Mouse (Mus musculus) lung, adult 2 months (tissue): Measurements from ENCODE around the gene Tssk6. TPM values are rescaled to one million over a fixed set of nuclear protein-coding genes. Genes with fewer than 3 reads are reported as not detected.

Experiments used
- DNase-seq: peaks from one replicate; pipeline ENCODE4 v3.0.0; 2022
- H3K4me1 ChIP-seq: fragments of 200-500 bp; 2 replicates; pipeline ENCODE4 v1.6.1; 2011; ENCODE audit warnings: low read length; ENCODE audit not compliant: control insufficient read depth, insufficient read depth
- H3K4me3 ChIP-seq: fragments of 200-500 bp; replicated peaks from 2 replicates; pipeline ENCODE3; 2011; ENCODE audit warnings: low read depth, mild to moderate bottlenecking, control low read depth, low read length; ENCODE audit errors: extremely low read depth
- CTCF ChIP-seq: fragments of 200-500 bp; IDR thresholded peaks from 2 replicates; pipeline ENCODE4 v1.5.1; 2011; ENCODE audit warnings: mild to moderate bottlenecking, low read length, control low read depth; ENCODE audit not compliant: insufficient read depth
- POLR2A ChIP-seq: fragments of 200-500 bp; IDR thresholded peaks from 2 replicates; pipeline ENCODE4 v1.6.1; 2011; ENCODE audit warnings: low read depth, mild to moderate bottlenecking, control low read depth, low read length, borderline replicate concordance; ENCODE audit errors: extremely low read depth
- WGBS: fragments of 180-500 bp; shearing (Covaris S2); methylation state at CpG from one replicate; pipeline ENCODE4 v1.1.7; 2018; 5-methylcytosine and 5-hydroxymethylcytosine counted together
- polyA plus RNA-seq: library from polyadenylated mRNA; depleted of rRNA; stranded (reverse); fragments of >200 nt; gene quantifications from 2 replicates; pipeline ENCODE4 v1.2.3, GENCODE M21; 2012

The Tssk6 gene
- polyA plus RNA-seq, 1 experiment = 0.70 TPM

- H3K4me1 ChIP-seq = no peaks in the 10 kb centered on the region
- 88% methylated on average over 12 of the region's 12 CpGs for WGBS
- TF ChIP-seq POLR2A (no peak), CTCF (no peak)
- no peak for DNase-seq
- H3K4me3 ChIP-seq = no peak overlapping the region
Measured at GRCm38 (mm10) chr8:69912478-69913074, 10.6 kb downstream of the Tssk6 start.

GRCm38 (mm10) chr8:69914526-69914925 is 12.5 kb downstream of the Tssk6 start:
- Histone ChIP-seq H3K4me1 (peaks cover 3% of the 10 kb centered on the region; the same call in 1 of the 2 replicates), H3K4me3 (no peak overlapping the region)
- no peak for DNase-seq
- no peak for TF ChIP-seq POLR2A
- TF ChIP-seq CTCF = no peak
- WGBS = 88% methylated on average over 4 of the region's 4 CpGs

DNA sequence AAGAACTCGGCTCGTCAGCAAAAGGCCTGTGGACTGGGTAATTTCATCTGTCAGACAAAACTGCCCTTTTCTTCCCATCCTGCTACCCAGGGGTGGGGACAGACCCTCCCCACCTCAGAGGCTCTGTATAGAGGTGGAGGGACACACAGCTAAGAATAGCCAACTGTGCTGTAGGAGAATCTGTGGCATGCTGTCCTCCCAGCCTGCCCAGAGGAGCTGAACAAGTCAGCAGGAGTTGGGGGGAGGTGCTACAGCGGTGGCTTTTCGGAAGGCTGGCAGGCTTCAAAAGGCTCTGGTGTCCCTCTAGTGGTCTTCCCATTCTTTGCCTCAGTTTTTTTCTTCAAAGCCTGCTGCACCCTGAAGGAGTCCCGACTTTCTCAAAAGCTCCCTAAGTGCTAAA is 13.8 kb downstream of the Tssk6 start:
- DNase-seq = no peak
- TF ChIP-seq CTCF = no peak
- TF ChIP-seq POLR2A = no peak
- WGBS = 67% methylated on average over 5 of the region's 5 CpGs

DNA sequence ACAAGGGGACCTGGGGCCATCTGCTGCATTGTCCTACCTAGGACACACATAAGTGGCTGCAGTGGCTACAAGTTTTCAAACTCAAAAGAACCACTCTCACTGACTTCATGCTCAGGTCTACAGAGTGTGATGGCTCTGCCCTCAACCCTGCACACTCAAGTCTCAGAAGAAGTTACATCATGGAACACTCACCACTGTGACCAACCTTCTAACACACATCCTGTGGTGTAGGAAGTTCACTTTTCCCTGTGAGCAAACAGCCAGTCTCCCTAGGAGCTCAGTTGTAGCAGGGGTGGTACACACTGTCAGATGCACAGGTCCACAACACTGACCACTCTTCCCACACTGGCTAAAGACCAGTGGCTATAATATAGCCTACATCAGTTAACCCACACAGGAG is 16.5 kb downstream of the Tssk6 start:
- no peak for DNase-seq
- H3K4me1 ChIP-seq = peaks cover 16% of the 10 kb centered on the region
- no peak for TF ChIP-seq CTCF
- TF ChIP-seq POLR2A = no peak
- no peak overlapping the region for H3K4me3 ChIP-seq

More for the DNA sequence above, 13.8 kb downstream of the Tssk6 start:
- no peak overlapping the region for H3K4me3 ChIP-seq
- H3K4me1 ChIP-seq = peaks cover 11% of the 10 kb centered on the region

GRCm38 (mm10) chr8:69919010-69919409 is 17.0 kb downstream of the Tssk6 start:
- 25% methylated on average over 1 of the region's 1 CpGs for WGBS
- DNase-seq = peak; percentile 68
- TF ChIP-seq CTCF = peak; percentile 40; the same call in 1 of the 2 replicates
- no peak for TF ChIP-seq POLR2A
- H3K4me1 ChIP-seq = peaks cover 16% of the 10 kb centered on the region
- no peak overlapping the region for H3K4me3 ChIP-seq

GRCm38 (mm10) chr8:69919876-69920662 is 18.1 kb downstream of the Tssk6 start:
- peak; percentile 41 for DNase-seq
- H3K4me3 ChIP-seq = no peak overlapping the region
- TF ChIP-seq POLR2A = no peak
- TF ChIP-seq CTCF = no peak
- WGBS = 28% methylated on average over 11 of the region's 11 CpGs
- peaks cover 16% of the 10 kb centered on the region for H3K4me1 ChIP-seq

GRCm38 (mm10) chr8:69921141-69921540 is 19.2 kb downstream of the Tssk6 start:
- Histone ChIP-seq H3K4me1 (peaks cover 16% of the 10 kb centered on the region), H3K4me3 (no peak overlapping the region)
- TF ChIP-seq POLR2A (no peak), CTCF (no peak)
- WGBS = 59% methylated on average over 2 of the region's 2 CpGs
- DNase-seq = no peak

DNA sequence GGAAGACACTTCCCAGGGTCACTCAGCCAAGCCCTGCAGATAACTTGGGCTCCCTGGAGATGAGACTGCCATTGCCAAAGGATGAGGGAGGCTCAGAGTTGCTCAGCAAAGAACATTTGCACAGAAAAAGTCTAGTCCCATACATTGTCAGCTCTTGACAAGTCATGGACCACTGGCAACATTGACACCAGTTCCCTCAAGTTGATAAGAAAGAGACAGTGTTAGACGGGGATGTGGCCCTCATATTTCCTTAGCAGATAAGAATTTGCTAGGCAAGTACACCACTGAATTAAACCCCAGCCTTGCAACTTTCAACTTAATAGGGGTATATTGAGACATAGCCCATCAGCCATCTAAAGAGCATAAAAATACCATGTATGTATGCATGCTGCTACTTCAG is 22.0 kb downstream of the Tssk6 start:
- peaks cover 16% of the 10 kb centered on the region for H3K4me1 ChIP-seq
- 75% methylated on average over 1 of the region's 1 CpGs for WGBS
- no peak for TF ChIP-seq CTCF
- TF ChIP-seq POLR2A = no peak
- no peak overlapping the region for H3K4me3 ChIP-seq
- DNase-seq = no peak

GRCm38 (mm10) chr8:69926901-69927300 is 24.9 kb downstream of the Tssk6 start:
- DNase-seq = no peak
- TF ChIP-seq CTCF = no peak
- no peak for TF ChIP-seq POLR2A
- Histone ChIP-seq H3K4me3 (no peak overlapping the region), H3K4me1 (no peaks in the 10 kb centered on the region; the same call in 1 of the 2 replicates)

DNA sequence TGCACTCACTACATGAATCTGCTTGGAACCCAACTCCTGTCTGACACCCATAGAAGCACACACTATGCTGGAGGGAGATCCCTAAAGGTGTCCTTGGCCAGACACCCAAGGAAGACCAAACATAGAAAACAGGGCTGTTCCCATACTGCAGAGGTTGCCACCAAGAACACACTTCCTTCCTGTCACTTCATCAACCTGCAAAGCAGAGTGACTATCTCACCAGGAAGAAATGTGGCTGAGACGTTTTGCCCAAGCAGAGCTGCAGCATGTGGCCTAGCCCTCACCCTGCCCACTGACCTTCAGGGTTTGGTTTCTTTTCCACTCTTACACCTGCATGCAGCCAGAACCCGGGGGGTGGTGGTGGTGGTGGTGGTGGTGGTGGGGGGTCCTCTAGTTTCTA is 31.8 kb downstream of the Tssk6 start:
- TF ChIP-seq CTCF = no peak
- TF ChIP-seq POLR2A = no peak
- 50% methylated on average over 2 of the region's 2 CpGs for WGBS
- DNase-seq = no peak
- Histone ChIP-seq H3K4me3 (no peak overlapping the region), H3K4me1 (peaks cover 28% of the 10 kb centered on the region)
